Mouse (Mus musculus) kidney, adult 18-20 months (tissue): Measurements from ENCODE around the gene Chka.

Experiments
- DNase-seq: peaks from one replicate; pipeline ENCODE4 v3.0.0; 2021

Chka gene

GRCm38 (mm10) chr19:3922661-3923371, 71.2 kb downstream of the Chka start:
- no peak for DNase-seq

- DNase-seq: no peak
Observed at GRCm38 (mm10) chr19:3923586-3923985, 72.0 kb downstream of the Chka start.

DNA sequence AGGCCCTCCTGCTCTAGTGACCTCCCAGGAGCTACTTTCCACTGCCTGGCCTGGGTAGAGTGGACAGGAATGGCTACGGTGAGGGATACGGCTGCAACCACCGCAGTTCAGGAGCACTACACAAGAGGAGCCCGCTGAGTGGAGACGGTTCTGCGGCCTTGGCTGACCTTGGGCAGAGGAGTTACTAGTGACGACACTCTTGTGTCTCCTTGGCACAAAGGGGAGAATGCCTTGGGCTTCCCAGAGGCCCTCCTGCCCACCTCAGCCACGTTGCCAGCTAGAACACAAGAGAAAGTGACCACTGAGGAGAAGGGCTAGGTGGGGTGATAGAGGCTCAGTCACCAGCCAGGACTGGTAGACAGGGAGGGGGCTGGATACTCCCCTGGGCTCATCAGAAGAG, 72.6 kb downstream of the Chka start:
- DNase-seq: no peak

GRCm38 (mm10) chr19:3924868-3925267, 73.3 kb downstream of the Chka start:
- no peak for DNase-seq

DNA sequence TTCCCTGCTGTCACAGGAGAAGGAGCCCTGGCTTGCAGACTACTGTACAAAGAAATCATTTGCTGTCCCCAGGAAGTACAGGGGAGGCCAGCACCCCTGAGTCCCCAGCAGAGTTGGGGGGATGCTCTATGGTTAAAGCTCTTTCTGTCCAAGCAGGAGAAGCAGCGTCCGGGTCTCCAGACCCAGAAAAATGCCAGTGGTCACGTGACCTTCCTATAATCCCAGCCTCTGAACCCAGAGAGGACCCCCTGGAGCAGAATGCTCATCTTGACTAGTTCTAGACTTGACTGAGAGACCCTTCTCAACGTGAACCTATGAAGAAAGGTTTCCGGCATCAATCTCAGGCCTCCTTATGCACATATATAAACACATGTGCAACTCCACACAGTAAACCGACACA, 74.3 kb downstream of the Chka start:
- DNase-seq: no peak

DNA sequence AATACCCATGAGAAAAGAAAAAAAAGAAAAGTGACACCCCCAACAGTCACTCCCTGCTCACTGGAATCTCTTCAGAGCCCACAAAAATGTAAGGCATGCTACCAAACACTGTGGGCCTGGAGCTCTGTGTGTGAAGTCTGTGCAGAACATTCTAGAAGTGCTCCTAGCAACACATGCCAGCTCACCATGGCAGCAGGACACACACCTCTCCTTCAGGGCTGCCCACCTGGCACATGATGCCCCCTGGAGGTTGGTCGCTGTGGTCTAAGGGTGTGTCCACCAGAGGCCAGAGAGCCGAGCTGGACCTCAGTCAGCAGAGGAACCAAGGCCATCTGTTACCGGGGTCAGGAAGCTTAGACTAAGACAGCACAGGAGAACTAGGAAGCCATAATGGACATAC, 74.7 kb downstream of the Chka start:
- no peak for DNase-seq

DNA sequence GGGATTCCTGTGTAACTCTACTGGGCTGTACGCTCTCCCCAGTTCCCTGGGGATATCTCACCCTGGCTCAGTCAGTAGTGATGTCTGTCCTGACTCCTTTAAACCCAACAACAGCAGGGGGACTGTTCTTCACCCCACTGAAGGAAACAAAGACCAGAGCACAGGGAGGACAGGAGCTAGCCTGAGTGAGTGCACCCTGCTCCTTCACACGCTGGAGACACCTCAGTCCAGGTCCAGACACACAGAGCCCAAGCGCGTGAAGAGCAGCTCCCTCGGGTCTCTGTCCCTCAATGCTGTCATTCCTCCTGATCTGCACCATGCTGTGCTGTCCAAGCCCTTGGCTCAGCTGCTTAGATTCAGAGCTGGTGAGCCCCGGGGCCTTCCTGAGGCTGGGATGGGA, 75.1 kb downstream of the Chka start:
- DNase-seq: no peak

- DNase-seq: no peak
Observed at GRCm38 (mm10) chr19:3927989-3928388, 76.4 kb downstream of the Chka start.

DNA sequence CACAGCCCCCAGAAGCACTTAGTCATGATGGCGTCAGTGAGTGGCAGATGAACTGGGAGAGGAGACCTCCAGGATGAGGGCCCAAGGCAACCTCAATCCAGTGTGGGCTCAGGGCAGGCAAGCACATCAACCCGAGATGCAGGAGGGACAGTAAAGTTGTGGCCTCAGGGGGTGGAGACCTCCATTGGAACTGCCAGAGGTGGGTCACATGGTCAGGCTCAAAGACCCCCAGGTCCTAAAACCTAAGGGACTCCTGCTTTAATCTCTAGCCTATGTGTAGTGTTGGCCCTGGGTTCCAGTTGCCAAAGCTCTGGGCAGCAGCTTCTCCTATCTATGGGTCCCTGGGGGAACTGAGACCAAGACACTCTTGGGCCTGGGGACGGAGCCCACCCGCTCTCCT, 77.2 kb downstream of the Chka start:
- DNase-seq: no peak

GRCm38 (mm10) chr19:3929211-3929941, 77.8 kb downstream of the Chka start, which contains the start of gene Aldh3b1:
Gene Aldh3b1, minus strand, starts transcription at chr19:3929808.
- peak; percentile 96 for DNase-seq

DNA sequence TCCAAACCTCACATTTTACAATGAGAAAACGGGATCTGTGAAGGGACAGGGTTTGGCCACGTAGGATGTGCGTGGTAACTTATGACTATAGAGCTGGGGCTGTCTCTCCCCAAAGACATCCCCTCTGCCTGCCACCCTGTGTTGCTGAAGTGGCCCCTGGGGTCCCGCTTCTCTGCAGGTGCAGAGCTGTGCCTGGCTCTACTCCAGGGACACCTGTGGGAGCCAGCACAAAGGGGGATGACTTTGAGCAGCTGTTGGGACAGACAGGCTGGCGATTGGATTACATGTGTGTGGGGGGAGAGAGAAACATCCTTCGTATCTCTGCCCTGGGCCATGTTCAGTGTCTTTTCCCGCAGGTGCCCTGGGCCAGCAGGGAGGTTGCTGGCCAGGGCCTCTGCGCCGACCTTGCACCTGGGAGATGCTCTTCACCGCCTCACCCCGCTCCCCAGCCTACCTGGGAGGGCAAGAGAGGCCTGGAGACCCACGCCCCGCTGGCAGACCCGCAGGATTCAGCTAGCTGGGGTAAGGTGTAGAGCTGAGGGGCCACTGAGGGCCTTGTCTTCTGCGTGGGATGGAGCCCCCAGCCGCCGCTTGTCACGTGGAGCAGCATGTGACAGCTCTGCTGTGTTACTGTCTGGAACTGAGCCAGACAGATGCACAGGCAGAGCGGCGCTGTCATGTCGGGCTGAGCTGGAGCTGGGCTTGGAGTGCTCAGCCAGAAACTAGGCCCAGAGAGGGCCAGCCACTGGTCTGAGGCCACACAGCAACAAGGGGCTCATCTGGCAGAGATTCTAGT, 78.9 kb downstream of the Chka start:
- no peak for DNase-seq

DNA sequence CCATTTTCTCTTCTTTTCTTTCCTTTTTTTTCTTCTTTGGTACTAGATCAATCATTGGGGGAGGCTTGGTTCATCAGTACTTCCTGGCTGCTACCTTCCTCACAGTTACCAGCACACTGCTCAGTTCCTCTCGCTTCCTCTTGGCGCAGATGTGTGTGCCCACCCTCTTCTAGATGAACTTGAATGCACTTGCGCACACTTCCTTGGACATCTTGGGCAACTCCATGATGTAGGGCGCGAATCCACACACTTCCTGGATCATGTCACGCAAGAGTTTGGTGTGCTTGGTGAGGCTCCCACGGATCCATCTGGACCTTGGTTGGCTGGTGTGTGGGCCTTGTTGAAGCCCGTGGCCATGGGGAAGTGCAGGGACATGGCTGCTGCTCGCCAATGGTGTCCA, 80.1 kb downstream of the Chka start:
- DNase-seq: no peak

DNA sequence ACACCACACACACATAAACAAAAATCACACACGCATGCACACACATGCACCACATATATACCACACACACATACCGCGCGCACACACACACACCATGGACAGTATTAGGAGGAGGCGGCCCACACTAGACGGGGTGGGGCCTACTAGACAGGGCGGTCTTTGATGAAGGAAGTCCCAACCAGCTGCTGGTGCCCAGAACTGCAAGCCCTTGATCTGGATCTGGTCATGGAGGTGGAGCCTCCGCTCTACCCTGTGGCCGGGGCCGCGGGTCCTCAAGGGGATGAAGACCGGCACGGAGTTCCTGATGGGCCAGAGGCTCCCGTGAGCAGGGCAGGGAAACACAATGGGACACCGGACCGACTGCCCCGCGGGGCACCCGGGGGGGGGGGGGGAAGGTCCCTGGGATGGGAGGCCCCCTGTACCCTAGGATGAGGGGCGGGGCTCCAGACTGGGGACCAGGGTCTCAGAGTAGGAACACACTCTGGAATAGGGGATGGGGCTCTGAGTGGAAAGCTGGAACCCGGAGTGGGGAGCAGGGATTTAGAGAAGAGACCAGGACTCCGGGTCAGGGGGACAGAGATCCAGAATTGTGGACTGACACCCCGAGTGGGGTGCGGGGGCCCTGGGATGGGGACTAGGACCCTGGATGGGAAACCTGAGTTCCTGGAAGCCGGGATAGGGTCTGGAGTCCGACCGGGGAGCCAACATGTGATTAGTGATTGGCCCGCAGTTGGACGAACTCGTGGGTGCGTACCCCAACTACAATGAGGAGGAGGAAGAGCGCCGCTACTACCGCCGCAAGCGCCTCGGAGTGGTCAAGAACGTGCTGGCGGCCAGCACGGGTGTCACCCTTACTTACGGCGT, 83.7 kb downstream of the Chka start, which contains the start of gene Unc93b1:
Gene Unc93b1 (plus strand): TSS at position 155 of the 864 bp plus-strand sequence.
- DNase-seq: peak; percentile 66

DNA sequence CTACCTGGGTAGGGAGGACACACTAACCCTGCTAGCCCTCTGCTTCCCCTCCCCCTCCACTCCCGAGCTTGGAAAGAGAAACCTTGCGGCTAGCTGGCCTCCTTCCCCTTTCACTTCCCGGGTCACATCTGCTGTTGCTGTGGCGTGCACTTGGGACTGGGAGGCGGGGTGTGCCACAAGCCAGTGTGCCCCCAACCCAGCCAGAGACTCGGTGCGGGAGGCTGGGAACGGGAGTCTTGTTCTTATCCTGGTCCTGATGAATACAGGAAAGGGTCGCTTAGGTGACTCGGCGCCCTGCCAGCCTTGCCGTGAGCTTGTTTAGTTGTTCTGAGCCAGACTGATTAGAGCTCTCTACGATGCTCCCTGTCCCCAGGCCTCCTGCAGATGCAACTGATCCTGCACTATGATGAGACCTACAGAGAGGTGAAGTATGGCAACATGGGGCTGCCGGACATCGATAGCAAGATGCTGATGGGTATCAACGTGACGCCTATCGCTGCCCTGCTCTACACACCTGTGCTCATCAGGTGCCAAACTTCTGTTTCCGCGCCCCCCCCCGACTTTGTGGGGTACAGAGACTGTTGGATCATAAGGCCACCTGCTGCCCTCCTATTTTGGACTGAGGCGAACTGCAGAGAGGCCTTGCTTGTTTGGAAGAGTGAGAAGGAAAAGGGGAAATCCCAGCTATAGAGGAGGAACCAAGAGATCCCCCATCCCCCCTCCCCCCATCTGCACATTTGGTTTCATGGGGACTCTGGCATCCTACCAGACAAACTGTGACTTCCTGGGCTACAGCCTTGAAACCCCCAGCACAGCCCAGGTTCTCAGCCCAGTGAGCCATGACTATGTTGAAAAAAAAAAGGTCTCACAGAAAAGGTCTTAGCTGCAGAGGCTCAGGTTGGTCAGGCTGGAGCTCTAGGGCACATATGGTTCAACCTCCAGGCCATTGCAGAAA, 84.6 kb downstream of the Chka start:
- DNase-seq: peak; percentile 75

DNA sequence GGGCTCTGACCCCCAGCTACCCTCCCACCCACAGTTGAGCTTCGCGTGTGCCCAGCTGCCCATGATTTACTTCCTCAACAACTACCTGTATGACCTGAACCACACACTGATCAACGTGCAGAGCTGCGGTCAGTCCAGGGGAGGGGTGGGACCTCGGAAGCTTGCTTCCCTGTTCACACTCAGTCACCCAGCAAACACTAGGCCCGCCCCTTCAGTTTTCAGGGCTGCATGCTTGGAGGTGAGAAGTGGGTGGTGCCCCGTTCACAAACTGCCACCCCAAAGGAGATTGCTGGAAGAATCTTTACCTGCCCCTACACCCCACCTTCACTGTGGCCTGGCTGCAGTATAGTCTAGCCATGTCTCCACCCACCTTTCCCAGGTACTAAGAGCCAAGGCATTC, 90.7 kb downstream of the Chka start:
- DNase-seq: no peak

- DNase-seq: peak; percentile 63
Observed at GRCm38 (mm10) chr19:3942986-3943735, 91.6 kb downstream of the Chka start.
